Mouse (Mus musculus) stomach, embryonic 16.5 days (tissue): Measurements from ENCODE around the gene Plbd2. TPM values are rescaled to one million over a fixed set of nuclear protein-coding genes. Genes with fewer than 3 reads are reported as not detected.
A peak's percentile ranks its signal among the peaks of the same experiment; 100 is the strongest.

Experiments
- ATAC-seq: fragments of 200-750 bp; cut with Nextera tagmentation; 2 replicates; pipeline ENCODE4 v1.8.0; 2017; ENCODE audit warnings: moderate number of reproducible peaks, moderate TSS enrichment; ENCODE audit not compliant: insufficient read depth, low FRiP score
- H3K27ac ChIP-seq: fragments of 300-500 bp; sonication (generic); 2 replicates; pipeline ENCODE4 v1.5.1; 2014; ENCODE audit warnings: low read length
- H3K27me3 ChIP-seq: fragments of 300-500 bp; sonication (generic); 2 replicates; pipeline ENCODE4 v1.6.1; 2014; ENCODE audit warnings: low read length, control low read depth, mixed read lengths; ENCODE audit not compliant: control insufficient read depth, insufficient read depth
- H3K36me3 ChIP-seq: fragments of 300-500 bp; sonication (generic); 2 replicates; pipeline ENCODE4 v1.6.1; 2014; ENCODE audit warnings: low read length; ENCODE audit not compliant: control insufficient read depth, insufficient read depth
- H3K4me1 ChIP-seq: fragments of 300-500 bp; sonication (generic); 2 replicates; pipeline ENCODE4 v1.6.1; 2014; ENCODE audit warnings: low read length, control low read depth, mixed read lengths; ENCODE audit not compliant: control insufficient read depth, insufficient read depth
- H3K4me2 ChIP-seq: fragments of 300-500 bp; sonication (generic); 2 replicates; pipeline ENCODE4 v1.6.1; 2014; ENCODE audit warnings: low read depth, low read length, mixed read lengths
- H3K4me3 ChIP-seq: fragments of 300-500 bp; sonication (generic); replicated peaks from 2 replicates; pipeline ENCODE4 v1.5.1; 2014; ENCODE audit warnings: mild to moderate bottlenecking, low read length
- H3K9ac ChIP-seq: fragments of 300-500 bp; sonication (generic); 2 replicates; pipeline ENCODE4 v1.6.1; 2014; ENCODE audit warnings: low read length
- H3K9me3 ChIP-seq: fragments of 300-500 bp; sonication (generic); replicated peaks from 2 replicates; pipeline ENCODE4 v1.6.1; 2016; ENCODE audit warnings: low read length, control low read depth; ENCODE audit not compliant: control insufficient read depth
- WGBS: fragments of 180-500 bp; shearing (Covaris S2); extraction: QIAGEN DNeasy Blood & Tissue Kit; methylation state at CpG from one replicate; pipeline ENCODE4 v1.1.7; 2014; 5-methylcytosine and 5-hydroxymethylcytosine counted together
- polyA plus RNA-seq: library from polyadenylated mRNA; unstranded; fragments of >200 nt; fragmentation: Nextera tagmentation; extraction: Ambion mirVana; gene quantifications from 2 replicates; pipeline ENCODE4 v1.2.1, GENCODE M21; 2015

The Plbd2 gene
- polyA plus RNA-seq, 1 experiment from 2014 or later: 40.3 TPM

DNA sequence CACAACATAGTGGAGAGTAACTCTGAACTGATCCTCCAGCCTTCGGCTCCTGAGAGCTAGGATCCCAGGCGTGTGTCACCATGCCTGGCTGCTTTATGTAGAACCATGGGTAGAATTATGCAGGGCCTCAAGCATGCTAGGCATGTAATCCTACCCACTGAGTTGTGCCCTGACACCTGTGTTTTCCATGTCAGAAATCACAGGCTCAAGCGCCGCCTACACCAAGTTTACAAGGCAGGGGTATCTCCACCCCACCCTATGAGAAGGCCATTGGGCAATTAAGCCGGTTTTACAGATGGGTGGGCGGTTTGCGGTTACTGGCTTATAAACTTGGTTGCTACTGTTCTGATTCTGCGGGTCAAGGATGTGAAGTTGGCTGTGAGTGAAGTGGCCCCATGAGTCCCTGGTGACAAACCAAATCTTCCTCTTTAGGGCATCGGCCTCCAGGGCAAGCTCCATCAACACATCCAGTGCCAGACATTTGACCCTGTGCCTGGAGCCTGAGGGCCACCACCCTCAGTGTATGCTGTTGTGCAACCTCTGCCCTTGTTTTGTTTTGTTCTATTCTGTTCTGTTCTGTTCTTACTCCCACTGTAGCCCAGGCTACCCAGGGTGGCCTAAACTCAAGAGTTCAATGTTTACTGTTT, 10.7 kb upstream of the Plbd2 start:
- H3K4me3 ChIP-seq: no peak overlapping the region
- no peaks in the 10 kb centered on the region for H3K36me3 ChIP-seq
- peak overlapping the region; percentile 27; the same call in 1 of the 2 replicates for H3K27ac ChIP-seq
- 82% methylated on average over 9 of the region's 9 CpGs for WGBS
- no peaks in the 10 kb centered on the region for H3K9me3 ChIP-seq
- no peaks in the 10 kb centered on the region for H3K27me3 ChIP-seq
- peaks cover 42% of the 10 kb centered on the region for H3K4me1 ChIP-seq
- no peak for ATAC-seq
- no peak overlapping the region for H3K4me2 ChIP-seq
- H3K9ac ChIP-seq: no peak overlapping the region

DNA sequence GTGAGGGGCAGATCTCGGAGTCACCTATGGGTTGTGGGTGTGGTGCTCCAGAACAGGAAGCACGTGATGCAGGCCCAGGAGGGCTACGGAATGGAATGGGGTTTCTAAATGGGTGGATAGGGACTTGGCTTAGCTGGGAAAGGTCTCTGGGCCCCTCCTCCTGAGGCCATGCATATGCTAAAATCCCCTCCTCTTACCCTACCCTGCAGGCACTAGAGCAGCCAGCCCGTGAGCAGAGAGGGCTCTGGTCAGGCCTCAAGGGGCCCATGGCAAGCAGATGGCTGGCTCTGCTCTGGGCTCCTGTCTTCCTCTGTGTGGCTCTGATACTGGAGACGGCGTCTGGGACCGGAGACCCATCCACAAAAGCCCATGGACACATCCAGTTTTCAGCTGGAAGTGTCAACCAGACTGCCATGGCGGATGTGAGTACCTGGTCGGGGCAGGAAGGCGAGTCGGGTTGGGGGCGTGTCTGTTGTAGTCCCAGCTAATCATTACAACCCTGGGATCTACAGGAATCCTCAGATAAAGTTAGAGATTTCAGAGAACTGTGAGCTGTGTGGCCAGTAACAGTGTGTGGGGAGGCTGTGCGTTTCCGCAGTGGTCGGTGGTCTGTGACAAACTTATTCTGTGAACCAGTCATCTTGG, 9.6 kb upstream of the Plbd2 start:
- Histone ChIP-seq H3K27me3 (no peaks in the 10 kb centered on the region), H3K27ac (no peak overlapping the region), H3K9me3 (no peaks in the 10 kb centered on the region), H3K36me3 (no peaks in the 10 kb centered on the region), H3K4me2 (no peak overlapping the region), H3K4me1 (peaks cover 42% of the 10 kb centered on the region), H3K4me3 (no peak overlapping the region), H3K9ac (no peak overlapping the region)
- ATAC-seq: no peak
- 65% methylated on average over 15 of the region's 15 CpGs for WGBS

DNA sequence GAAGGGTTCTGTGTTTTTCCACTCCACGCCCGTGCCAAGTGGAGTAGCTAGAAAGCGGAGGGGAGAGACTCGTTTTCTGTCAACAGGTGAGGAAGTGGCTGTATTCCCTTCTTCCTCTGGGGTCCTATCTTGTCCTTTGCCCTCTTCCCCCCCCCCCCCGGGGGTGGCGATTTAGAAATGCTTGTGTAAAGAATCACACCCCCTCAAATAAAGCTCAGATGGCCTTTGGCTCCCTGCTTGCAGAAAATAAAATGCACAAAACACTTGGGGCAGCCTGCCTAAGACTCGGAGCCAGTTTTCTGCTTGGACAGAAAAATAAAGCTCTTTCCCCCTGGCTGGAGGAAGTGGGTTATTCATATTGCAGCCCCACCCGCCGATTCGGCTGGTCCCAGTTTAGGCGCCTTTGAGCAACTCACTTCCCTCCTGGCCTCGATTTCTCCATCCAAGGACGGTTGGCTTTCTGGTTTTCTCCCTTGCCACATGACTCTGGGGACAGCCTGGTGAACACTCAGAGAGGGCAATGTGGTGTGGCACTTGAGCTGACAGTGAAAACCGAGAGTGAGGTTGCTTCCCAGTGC, 8.3 kb upstream of the Plbd2 start:
- peak overlapping the region; percentile 72 for H3K9ac ChIP-seq
- H3K9me3 ChIP-seq: no peaks in the 10 kb centered on the region
- no peak for ATAC-seq
- peak overlapping the region; percentile 63 for H3K4me2 ChIP-seq
- H3K27me3 ChIP-seq: no peaks in the 10 kb centered on the region
- no peaks in the 10 kb centered on the region for H3K36me3 ChIP-seq
- H3K4me1 ChIP-seq: peaks cover 33% of the 10 kb centered on the region
- peak overlapping the region; percentile 62 for H3K4me3 ChIP-seq
- peak overlapping the region; percentile 22; the same call in 1 of the 2 replicates for H3K27ac ChIP-seq
- 20% methylated on average over 14 of the region's 14 CpGs for WGBS

- H3K36me3 ChIP-seq: no peaks in the 10 kb centered on the region
- H3K27me3 ChIP-seq: no peaks in the 10 kb centered on the region
- H3K27ac ChIP-seq: peak within 1 kb of the TSS; percentile 22; the same call in 1 of the 2 replicates
- 1% methylated on average over 36 of the region's 36 CpGs for WGBS
- no peaks in the 10 kb centered on the region for H3K9me3 ChIP-seq
- peaks cover 27% of the 10 kb centered on the region for H3K4me1 ChIP-seq
- H3K4me3 ChIP-seq: peak within 1 kb of the TSS; percentile 62
- peak within 1 kb of the TSS; percentile 72 for H3K9ac ChIP-seq
- peak; percentile 93 for ATAC-seq
- H3K4me2 ChIP-seq: peak within 1 kb of the TSS; percentile 63
Measured at GRCm38 (mm10) chr5:120510982-120511642, 7.7 kb upstream of the Plbd2 start, which contains the start of gene Slc8b1. Gene Slc8b1, plus strand, starts transcription at chr5:120511168.

GRCm38 (mm10) chr5:120507311-120507710, 3.9 kb upstream of the Plbd2 start:
- Histone ChIP-seq H3K4me2 (no peak overlapping the region), H3K9me3 (no peaks in the 10 kb centered on the region), H3K27me3 (no peaks in the 10 kb centered on the region), H3K36me3 (no peaks in the 10 kb centered on the region), H3K27ac (no peak overlapping the region), H3K4me3 (no peak overlapping the region), H3K9ac (no peak overlapping the region), H3K4me1 (peaks cover 17% of the 10 kb centered on the region)
- no peak for ATAC-seq
- WGBS: 57% methylated on average over 4 of the region's 4 CpGs

GRCm38 (mm10) chr5:120506490-120506889, 3.1 kb upstream of the Plbd2 start:
- H3K27ac ChIP-seq: no peak overlapping the region
- H3K4me1 ChIP-seq: peaks cover 17% of the 10 kb centered on the region
- WGBS: 46% methylated on average over 9 of the region's 9 CpGs
- no peak for ATAC-seq
- no peak overlapping the region for H3K4me3 ChIP-seq
- H3K9ac ChIP-seq: no peak overlapping the region
- no peaks in the 10 kb centered on the region for H3K36me3 ChIP-seq
- H3K27me3 ChIP-seq: no peaks in the 10 kb centered on the region
- no peaks in the 10 kb centered on the region for H3K9me3 ChIP-seq
- H3K4me2 ChIP-seq: no peak overlapping the region

DNA sequence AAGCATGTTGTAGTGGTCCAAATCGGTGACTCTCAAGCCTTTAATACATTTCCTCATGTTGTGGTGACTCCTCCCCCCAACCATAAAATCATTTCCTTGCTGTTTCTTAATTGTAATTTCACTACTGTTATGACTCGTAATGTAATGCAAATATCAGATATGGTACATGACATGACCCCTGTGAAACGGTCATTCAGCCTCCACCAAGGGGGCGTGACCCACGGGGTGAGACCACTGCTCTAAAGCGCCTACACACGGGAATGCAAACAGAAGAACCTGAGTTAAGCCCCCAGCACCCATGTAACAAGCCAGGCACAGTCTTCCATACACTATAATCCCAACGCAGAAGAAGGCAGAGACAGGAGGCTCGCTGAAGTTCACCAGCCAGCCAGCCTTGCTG, 2.4 kb upstream of the Plbd2 start:
- Histone ChIP-seq H3K9me3 (no peaks in the 10 kb centered on the region), H3K27ac (no peak overlapping the region), H3K36me3 (no peaks in the 10 kb centered on the region), H3K4me1 (peaks cover 17% of the 10 kb centered on the region), H3K27me3 (no peaks in the 10 kb centered on the region), H3K9ac (peak overlapping the region; percentile 46), H3K4me3 (no peak overlapping the region), H3K4me2 (peak overlapping the region; percentile 19; the same call in 1 of the 2 replicates)
- WGBS: 63% methylated on average over 9 of the region's 9 CpGs
- no peak for ATAC-seq

DNA sequence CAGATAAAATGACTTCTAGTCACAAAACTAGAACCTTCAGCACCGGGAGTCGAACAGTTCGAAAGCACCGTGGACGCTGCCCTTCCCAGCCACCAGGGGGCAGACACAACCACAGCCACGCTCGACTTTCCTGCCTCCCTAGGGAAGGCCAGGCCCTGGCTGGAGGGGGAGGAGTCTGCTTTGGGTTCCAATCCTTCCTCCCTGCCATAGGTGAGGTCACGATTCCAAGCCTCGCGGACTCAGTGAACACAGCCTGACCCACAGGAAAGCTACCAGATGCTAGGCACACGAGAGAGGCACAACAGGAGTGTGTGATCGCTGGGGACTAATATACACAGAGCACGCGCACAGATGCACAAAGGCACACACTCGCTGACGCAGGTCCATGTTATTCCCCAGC, 1.9 kb upstream of the Plbd2 start:
- Histone ChIP-seq H3K9me3 (no peaks in the 10 kb centered on the region), H3K27ac (no peak overlapping the region), H3K27me3 (no peaks in the 10 kb centered on the region), H3K4me2 (peak overlapping the region; percentile 19; the same call in 1 of the 2 replicates), H3K4me1 (peaks cover 17% of the 10 kb centered on the region), H3K4me3 (no peak overlapping the region), H3K9ac (peak overlapping the region; percentile 46), H3K36me3 (no peaks in the 10 kb centered on the region)
- peak; percentile 46; the same call in 1 of the 2 replicates for ATAC-seq
- 23% methylated on average over 16 of the region's 16 CpGs for WGBS
